Mouse (Mus musculus) Patski (cell line): ENCODE data around the gene Gnrhr. TPM values are rescaled to one million over a fixed set of nuclear protein-coding genes. Genes with fewer than 3 reads are reported as not detected.

Source experiments
- ATAC-seq: fragments of 100-300 bp; one replicate; pipeline ENCODE4 v1.8.0; 2021
- CTCF ChIA-PET: fragments of 350-600 bp; sonication (Branson Sonifier 250); formaldehyde crosslinking; loops from one replicate; lab custom pipeline; 2022; ENCODE audit warnings: inconsistent platforms; lab: Charles Lee
- POLR2A ChIA-PET: fragments of 350-600 bp; sonication (Branson Sonifier 250); formaldehyde crosslinking; loops from one replicate; lab custom pipeline; 2022; ENCODE audit warnings: antibody characterized with exemption, inconsistent platforms; lab: Charles Lee
- DNase-seq: peaks from one replicate; pipeline ENCODE4 v3.0.0-alpha.2; 2011; ENCODE audit warnings: low read depth, low spot score
- H3K27me3 ChIP-seq: fragments of 371-371 bp; one replicate; pipeline ENCODE4 v1.5.1; 2021
- CTCF ChIP-seq: fragments of 100-300 bp; IDR thresholded peaks from one replicate; pipeline ENCODE4 v1.5.1; 2021
- in situ Hi-C: fragments of 300-500 bp; cut with MboI; formaldehyde crosslinking; loops from 3 replicates; pipeline ENCODE4 v1.11.1; 2018; ENCODE audit warnings: low pct_unique_long_range_greater_than_20kb, mixed read lengths
- polyA plus RNA-seq: library from polyadenylated mRNA; unstranded; gene quantifications from one replicate; pipeline ENCODE4 v1.2.3, GENCODE M21; 2021

The Gnrhr gene
- polyA plus RNA-seq, 1 experiment from 2014 or later: not detected

DNA sequence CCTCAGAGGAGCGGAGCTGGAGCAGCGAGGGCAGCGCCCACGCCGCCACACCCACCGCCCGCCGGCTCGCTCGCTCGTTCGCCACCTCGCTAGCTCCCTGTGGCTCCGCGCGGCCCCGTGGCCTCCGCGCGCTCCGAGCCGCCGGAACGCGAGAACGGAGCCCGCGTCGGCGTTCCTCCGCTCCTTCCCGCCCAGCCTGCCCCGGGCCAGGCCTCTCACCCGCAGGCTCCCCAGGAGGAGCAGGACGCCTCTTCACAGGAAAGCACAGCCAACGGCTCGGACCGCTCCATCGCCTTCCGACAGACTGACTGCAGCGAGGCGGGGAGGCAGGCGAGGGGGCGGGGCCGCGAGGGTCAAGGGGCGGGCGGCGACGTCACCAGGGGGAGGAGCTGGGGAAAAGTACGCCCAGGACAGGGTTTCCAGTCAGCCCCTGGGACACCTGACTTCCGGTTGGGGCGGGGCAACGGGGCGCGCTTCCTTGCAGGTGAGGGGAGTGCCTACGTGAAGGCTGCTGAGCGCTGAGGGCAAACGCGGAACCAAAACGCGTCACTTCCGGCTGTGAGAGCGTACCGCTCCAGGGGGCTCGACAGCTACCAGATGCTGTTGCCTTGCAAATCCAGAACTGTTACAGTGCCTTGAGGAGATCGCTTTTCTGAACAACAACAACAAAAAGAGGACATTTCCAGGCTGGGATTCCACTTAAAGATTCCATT lies 25.1 kb downstream of the Gnrhr start, which contains the start of gene Uba6:
TSS of gene Uba6 (minus strand) at position 355 of the 713 bp plus-strand sequence.
- H3K27me3 ChIP-seq: no peaks in the 10 kb centered on the region
- CTCF ChIA-PET: interaction anchor here (1.0 to 2.3 kb wide), 6 partner anchors 10 to 110 kb away, joined by 3 to 7 read pairs (median 5); no protein-coding TSS in a partner anchor
- ATAC-seq: peak; percentile 97
- TF ChIP-seq CTCF: no peak
- DNase-seq: peak; percentile 90
- POLR2A ChIA-PET: interaction anchor here (0.8 kb wide), 1 partner anchor 10 kb away, joined by 3 read pairs; no protein-coding TSS in a partner anchor
- in situ Hi-C loops: no loop called here

DNA sequence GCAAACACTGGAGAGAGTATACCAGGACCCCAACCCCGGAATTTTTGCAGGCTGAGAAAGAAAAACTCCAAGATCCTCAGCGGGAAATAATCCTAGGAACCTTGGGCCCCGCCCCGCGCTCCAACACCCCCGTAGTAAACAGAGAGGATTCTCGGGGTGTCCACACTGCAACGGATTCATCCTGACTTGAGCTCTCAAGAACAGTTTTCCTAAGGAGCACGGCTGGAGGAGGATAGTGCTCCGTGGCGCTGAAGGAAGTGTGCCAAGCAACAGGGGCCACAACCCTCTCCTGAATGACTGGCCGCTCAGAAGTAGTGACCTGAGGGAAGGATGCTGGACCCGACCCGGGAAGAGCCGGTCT lies 25.6 kb downstream of the Gnrhr start:
- no peaks in the 10 kb centered on the region for H3K27me3 ChIP-seq
- DNase-seq (peak; percentile 22), ATAC-seq (no peak)
- ChIA-PET CTCF (interaction anchor here (1.0 to 2.3 kb wide), 6 partner anchors 10 to 109 kb away, joined by 3 to 7 read pairs (median 5); no protein-coding TSS in a partner anchor), POLR2A (no interaction called here)
- in situ Hi-C loops: no loop called here
- TF ChIP-seq CTCF: no peak

Other genes starting within 250 kb of the Gnrhr start
- gene Cenpc1, start 132.3 kb downstream of the Gnrhr start, polyA plus RNA-seq: 22.4 TPM
- not detected for gene Stap1, start 126.2 kb downstream of the Gnrhr start, polyA plus RNA-seq
- gene Uba6, start 25.1 kb downstream of the Gnrhr start, polyA plus RNA-seq: 21.5 TPM
- gene Tmprss11c, start 91.4 kb upstream of the Gnrhr start, polyA plus RNA-seq: not detected
- not detected for gene Tmprss11d, start 175.5 kb upstream of the Gnrhr start, polyA plus RNA-seq